Mouse (Mus musculus): ENCODE measurements around the gene Vmn1r138. TPM values are rescaled to one million over a fixed set of nuclear protein-coding genes. Genes with fewer than 3 reads are reported as not detected.
"Not testable (repeated sequence)": the region's sequence is repeated elsewhere in the genome, so short reads cannot be mapped to it uniquely, and the experiment has no call there.

Vmn1r138 gene
- polyA plus RNA-seq (2014; fragmentation: Nextera tagmentation; extraction: Ambion mirVana), result not detected in 2 replicates

DNA sequence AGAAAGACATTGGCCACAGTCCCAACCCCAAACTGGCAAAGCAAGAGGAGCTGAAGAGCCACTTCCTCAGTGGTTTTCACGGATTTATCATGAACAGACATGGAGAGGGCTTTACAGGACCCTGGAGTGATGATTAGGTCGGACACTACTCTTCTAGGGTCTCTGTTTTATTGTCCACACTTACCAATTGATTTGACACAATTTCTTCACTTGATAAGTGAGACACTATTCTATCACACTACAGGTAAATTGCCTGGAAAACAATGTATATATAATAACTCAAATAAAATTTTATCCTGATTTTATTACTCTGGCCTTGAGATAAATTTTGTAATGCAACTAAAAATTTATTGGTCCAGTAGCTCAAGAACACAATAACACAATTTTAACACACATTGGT lies at the start of gene Vmn1r138:
Gene Vmn1r138 (minus strand): TSS at position 101 of the 400 bp plus-strand sequence.
- not testable (repeated sequence) for H3K27me3 ChIP-seq (ENCODE audit: insufficient read depth, low read length); DNase-seq; H3K4me1 ChIP-seq (ENCODE audit: insufficient read depth); H3K4me3 ChIP-seq (ENCODE audit: low read depth, low read length); H3K9ac ChIP-seq; H3K36me3 ChIP-seq (ENCODE audit: insufficient read depth); H3K27ac ChIP-seq (ENCODE audit: low read depth); H3K9me3 ChIP-seq (ENCODE audit: low read depth, low read length); H3K4me2 ChIP-seq; ATAC-seq (ENCODE audit: insufficient read depth)
- no CpG with 5 or more reads among the region's 2 CpGs for WGBS

DNA sequence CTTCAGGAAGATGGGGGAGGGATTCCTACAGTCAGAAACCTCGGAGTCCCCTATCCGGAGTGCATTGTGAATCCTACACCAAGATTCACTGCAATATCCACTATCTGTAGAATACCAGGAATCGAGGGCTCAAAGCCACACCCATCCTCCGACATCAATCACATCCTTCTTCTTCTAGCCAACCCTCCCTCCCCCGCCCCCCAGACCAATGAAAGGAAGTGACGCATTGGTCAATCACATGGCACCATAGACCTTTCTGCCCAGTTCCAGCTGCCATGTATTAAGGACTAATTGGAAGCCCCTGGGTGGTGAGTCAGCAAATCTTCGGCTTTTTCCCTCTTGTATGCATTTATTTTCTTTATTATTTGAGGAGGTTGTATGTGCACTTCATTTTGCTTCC lies 40.1 kb upstream of the Vmn1r138 start, which contains the start of gene Vmn1r139:
Gene Vmn1r139 (plus strand): TSS at position 301 of the 400 bp plus-strand sequence.
- not testable (repeated sequence) for H3K9ac ChIP-seq; H3K9me3 ChIP-seq (ENCODE audit: low read depth, low read length); ATAC-seq (ENCODE audit: insufficient read depth); H3K4me2 ChIP-seq; H3K27ac ChIP-seq (ENCODE audit: low read depth); H3K36me3 ChIP-seq (ENCODE audit: insufficient read depth); H3K4me3 ChIP-seq (ENCODE audit: low read depth, low read length); DNase-seq; H3K4me1 ChIP-seq (ENCODE audit: insufficient read depth); H3K27me3 ChIP-seq (ENCODE audit: insufficient read depth, low read length)
- no CpG with 5 or more reads among the region's 7 CpGs for WGBS

DNA sequence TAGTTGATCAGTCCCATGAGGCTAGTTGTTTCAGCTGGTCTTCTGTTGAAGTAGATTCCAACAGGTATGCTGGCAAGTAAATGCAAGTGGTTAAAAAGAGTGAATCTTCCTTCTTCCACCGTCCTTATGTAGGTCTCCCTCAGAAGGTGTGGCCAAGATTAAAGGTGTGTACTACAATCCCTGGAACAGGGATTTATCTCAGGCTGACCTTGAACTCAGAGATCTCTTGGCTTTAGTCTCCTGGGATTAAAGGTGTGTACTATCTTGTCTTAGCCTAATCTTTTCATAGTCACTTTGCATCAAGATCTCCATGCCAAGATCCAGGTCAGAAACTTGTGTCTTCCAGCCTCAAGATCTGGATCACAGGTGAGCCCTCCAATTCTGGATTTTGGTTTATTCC lies 27.5 kb upstream of the Vmn1r138 start, which contains the start of gene Gm6176:
Gene Gm6176 (minus strand): TSS at position 101 of the 400 bp plus-strand sequence.
- not testable (repeated sequence) for H3K4me1 ChIP-seq (ENCODE audit: insufficient read depth); H3K4me3 ChIP-seq (ENCODE audit: low read depth, low read length); H3K9me3 ChIP-seq (ENCODE audit: low read depth, low read length); H3K9ac ChIP-seq; ATAC-seq (ENCODE audit: insufficient read depth); DNase-seq; H3K4me2 ChIP-seq; H3K27ac ChIP-seq (ENCODE audit: low read depth); H3K27me3 ChIP-seq (ENCODE audit: insufficient read depth, low read length); H3K36me3 ChIP-seq (ENCODE audit: insufficient read depth)
- WGBS, result no CpG with 5 or more reads among the region's 1 CpGs

- H3K4me2 ChIP-seq; H3K4me1 ChIP-seq (ENCODE audit: insufficient read depth); ATAC-seq (ENCODE audit: insufficient read depth); H3K36me3 ChIP-seq (ENCODE audit: insufficient read depth); DNase-seq; H3K9ac ChIP-seq; H3K27ac ChIP-seq (ENCODE audit: low read depth); H3K4me3 ChIP-seq (ENCODE audit: low read depth, low read length); H3K9me3 ChIP-seq (ENCODE audit: low read depth, low read length); H3K27me3 ChIP-seq (ENCODE audit: insufficient read depth, low read length): not testable (repeated sequence)
- no CpG with 5 or more reads among the region's 3 CpGs for WGBS
These were observed 34.4 kb downstream of the Vmn1r138 start, which contains the start of gene Vmn1r137 for GRCm38 (mm10) chr7:21994287-21994686. Vmn1r137 (plus strand) TSS chr7:21994587.

Other genes starting within 250 kb of the Vmn1r138 start
- not detected in 2 replicates for gene Gm4177, start 232.2 kb downstream of the Vmn1r138 start, polyA plus RNA-seq (2014; fragmentation: Nextera tagmentation; extraction: Ambion mirVana)
- not detected in 2 replicates for gene Vmn1r135, start 196.5 kb downstream of the Vmn1r138 start, polyA plus RNA-seq (2014; fragmentation: Nextera tagmentation; extraction: Ambion mirVana)
- gene Gm5725, start 184.6 kb downstream of the Vmn1r138 start, polyA plus RNA-seq (2014; fragmentation: Nextera tagmentation; extraction: Ambion mirVana), result not detected in 2 replicates
- not detected in 2 replicates for gene Gm5891, start 107.6 kb downstream of the Vmn1r138 start, polyA plus RNA-seq (2014; fragmentation: Nextera tagmentation; extraction: Ambion mirVana)
- not detected in 2 replicates for gene Vmn1r137, start 34.3 kb downstream of the Vmn1r138 start, polyA plus RNA-seq (2014; fragmentation: Nextera tagmentation; extraction: Ambion mirVana)
- gene Gm6176, start 27.4 kb upstream of the Vmn1r138 start, polyA plus RNA-seq (2014; fragmentation: Nextera tagmentation; extraction: Ambion mirVana), result not detected in 2 replicates
- not detected in 2 replicates for gene Vmn1r139, start 40.2 kb upstream of the Vmn1r138 start, polyA plus RNA-seq (2014; fragmentation: Nextera tagmentation; extraction: Ambion mirVana)
- gene Gm16451, start 89.3 kb upstream of the Vmn1r138 start, polyA plus RNA-seq (2014; fragmentation: Nextera tagmentation; extraction: Ambion mirVana), result not detected in 2 replicates
- not detected in 2 replicates for gene Gm10666, start 105.8 kb upstream of the Vmn1r138 start, polyA plus RNA-seq (2014; fragmentation: Nextera tagmentation; extraction: Ambion mirVana)
- gene Vmn1r142, start 135.1 kb upstream of the Vmn1r138 start, polyA plus RNA-seq (2014; fragmentation: Nextera tagmentation; extraction: Ambion mirVana), result not detected in 2 replicates
- not detected in 2 replicates for gene Vmn1r143, start 160.5 kb upstream of the Vmn1r138 start, polyA plus RNA-seq (2014; fragmentation: Nextera tagmentation; extraction: Ambion mirVana)
- gene Gm8653, start 172.4 kb upstream of the Vmn1r138 start, polyA plus RNA-seq (2014; fragmentation: Nextera tagmentation; extraction: Ambion mirVana), result not detected in 2 replicates
- gene Gm8453, start 200.6 kb upstream of the Vmn1r138 start, polyA plus RNA-seq (2014; fragmentation: Nextera tagmentation; extraction: Ambion mirVana), result not detected in 2 replicates